Mouse (Mus musculus): ENCODE measurements at regions not wholly inside any gene's neighbourhood (a gene's known extent, or its start where the extent isn't known, plus 50 kb on each side); places are given as distances from the start of the nearest gene placed in this dataset.

GRCm38 (mm10) chr6:14044654-14045053, 173.3 kb upstream of the 2610001J05Rik start:
- DNase-seq: no peak

DNA sequence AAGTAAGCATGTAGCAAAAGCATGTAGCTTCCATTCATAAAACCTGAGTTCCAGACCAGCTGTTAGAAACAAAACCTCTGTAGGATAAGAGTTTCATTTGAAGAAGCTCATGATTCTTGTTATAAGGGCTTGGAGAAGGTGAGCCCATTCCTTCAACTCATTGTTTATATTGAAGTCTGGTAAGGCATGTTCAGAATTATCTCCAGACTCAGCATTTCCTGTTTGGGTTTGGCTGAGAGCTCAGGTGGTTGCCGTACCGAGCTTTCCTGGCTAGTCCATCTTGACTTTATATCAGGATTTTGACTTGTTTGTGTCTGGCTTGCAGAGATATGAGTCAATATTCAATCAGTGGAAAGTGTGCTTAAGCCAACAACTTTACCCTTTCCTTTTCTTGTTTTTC, 154.6 kb upstream of the 2610001J05Rik start:
- DNase-seq: no peak

- no peak for DNase-seq
These were observed 147.6 kb upstream of the 2610001J05Rik start for GRCm38 (mm10) chr6:14018928-14019327.

- DNase-seq: no peak
These were observed 111.5 kb upstream of the 2610001J05Rik start for GRCm38 (mm10) chr6:13982606-13983389.

GRCm38 (mm10) chr6:13974710-13975506, 103.6 kb upstream of the 2610001J05Rik start:
- DNase-seq: no peak

DNA sequence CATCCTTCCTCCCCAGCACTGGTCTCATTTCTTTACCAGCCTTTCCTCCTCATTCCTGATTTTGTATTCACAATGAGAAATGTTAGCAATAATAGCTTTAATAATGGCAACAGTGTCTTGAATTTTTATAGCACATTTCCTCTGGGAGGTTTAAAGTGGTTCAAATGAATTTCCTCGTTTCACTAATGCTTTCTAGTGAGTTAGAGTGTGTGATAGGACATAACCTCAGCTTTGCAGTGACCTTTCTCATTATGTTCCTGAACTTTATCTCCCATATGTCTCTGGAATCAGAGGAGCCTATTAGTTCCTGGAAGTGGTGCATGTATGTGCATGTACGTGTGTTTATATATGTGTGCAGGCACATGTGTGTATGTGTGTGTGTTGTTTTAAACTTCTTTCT, 93.2 kb upstream of the 2610001J05Rik start:
- DNase-seq: no peak

DNA sequence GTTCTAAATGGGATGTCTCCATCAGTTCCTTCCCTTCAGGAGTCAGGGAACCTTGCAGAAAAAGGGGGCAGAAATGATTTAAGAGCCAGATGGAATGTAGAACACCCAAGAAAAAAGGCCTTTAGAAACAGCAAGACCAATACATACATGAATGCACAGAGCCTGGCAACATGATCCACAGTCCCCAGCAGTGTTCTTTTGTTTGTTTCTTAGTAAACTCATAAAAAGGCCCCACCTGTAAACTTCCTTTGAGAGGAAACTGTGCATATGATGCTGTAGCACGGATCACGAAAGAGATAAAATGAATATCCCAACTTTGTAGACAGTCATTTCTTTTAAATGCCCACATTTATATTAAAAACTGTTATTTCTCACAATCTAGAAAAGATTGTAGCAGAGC, 92.7 kb upstream of the 2610001J05Rik start:
- DNase-seq: no peak

DNA sequence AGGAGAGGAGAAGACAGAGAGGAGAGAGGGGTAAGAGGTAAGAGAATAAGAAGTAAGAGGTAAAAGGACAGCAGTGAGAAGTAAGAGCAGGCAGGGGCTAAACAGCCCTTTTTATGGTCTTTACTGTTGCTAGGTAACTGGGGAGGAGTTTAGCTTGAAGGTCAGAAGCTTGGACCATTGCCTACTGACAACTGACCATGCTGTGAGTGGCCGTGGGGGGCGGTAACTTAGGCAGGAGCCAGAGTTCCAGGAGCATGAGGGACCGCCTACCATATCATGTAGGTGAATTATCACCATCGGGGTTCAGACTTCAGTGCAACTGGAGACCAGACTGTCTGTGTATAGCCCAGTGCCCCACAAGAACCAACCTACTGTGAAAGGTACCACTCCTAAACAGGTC, 78.3 kb upstream of the 2610001J05Rik start:
- DNase-seq: no peak

- DNase-seq: no peak
These were observed 49.8 kb upstream of the 2610001J05Rik start for GRCm38 (mm10) chr6:13920809-13921760.

All from thymus, postnatal 25 days (tissue).